Mouse (Mus musculus): ENCODE data around the gene Rfng.

DNA sequence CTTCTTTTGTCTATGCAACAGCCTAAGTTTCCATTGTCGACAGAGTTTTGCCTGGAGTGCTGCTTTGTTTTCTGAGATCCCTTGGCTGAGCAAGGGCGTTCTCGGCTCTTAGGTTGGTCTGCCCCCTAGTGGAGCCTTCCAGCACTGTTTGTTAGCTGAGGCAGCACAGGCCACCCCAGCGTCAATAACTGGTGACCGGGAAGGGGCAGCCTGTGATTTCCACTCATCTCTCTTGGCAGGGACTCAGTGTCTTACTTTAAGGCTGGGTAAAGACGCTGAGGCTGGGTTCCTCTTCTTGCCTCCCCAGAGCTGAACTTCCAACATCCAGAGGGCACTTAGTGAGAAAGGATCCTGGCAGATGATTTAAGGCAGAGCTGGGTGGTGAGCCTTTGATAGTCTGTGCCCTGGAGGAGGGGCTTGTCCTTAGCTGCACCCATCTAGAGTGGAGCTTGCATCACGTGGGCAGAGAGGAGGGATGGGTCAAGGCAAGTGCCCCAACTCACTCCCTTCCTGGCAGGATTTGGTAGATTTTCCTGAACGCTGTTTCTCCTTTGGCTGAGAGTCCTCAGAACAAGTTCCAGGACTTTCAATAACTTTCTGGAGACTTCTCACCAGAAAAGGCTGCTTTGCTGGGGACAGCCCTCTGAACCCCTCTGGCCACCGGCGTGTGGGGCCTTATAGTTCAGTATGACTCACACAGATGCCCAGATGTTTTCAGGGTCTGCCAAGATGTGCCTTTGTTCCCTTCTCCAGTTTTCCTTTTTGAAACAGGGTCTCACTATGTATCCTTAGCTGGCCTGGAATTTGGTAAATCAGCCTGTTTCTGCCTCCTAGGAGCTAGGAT, 16.3 kb upstream of the Rfng start:
- TF ChIP-seq CTCF (IDR thresholded peaks at IDR 0.05; ENCODE audit: low read depth, low read length): peak; percentile 71
- no peak for TF ChIP-seq TAL1 (conservative IDR thresholded peaks at IDR 0.05; ENCODE audit: low read depth, low read length)

Measured in G1E (cell line).